Mouse (Mus musculus): ENCODE measurements around the gene Slc25a39.

Gene Slc25a39

DNA sequence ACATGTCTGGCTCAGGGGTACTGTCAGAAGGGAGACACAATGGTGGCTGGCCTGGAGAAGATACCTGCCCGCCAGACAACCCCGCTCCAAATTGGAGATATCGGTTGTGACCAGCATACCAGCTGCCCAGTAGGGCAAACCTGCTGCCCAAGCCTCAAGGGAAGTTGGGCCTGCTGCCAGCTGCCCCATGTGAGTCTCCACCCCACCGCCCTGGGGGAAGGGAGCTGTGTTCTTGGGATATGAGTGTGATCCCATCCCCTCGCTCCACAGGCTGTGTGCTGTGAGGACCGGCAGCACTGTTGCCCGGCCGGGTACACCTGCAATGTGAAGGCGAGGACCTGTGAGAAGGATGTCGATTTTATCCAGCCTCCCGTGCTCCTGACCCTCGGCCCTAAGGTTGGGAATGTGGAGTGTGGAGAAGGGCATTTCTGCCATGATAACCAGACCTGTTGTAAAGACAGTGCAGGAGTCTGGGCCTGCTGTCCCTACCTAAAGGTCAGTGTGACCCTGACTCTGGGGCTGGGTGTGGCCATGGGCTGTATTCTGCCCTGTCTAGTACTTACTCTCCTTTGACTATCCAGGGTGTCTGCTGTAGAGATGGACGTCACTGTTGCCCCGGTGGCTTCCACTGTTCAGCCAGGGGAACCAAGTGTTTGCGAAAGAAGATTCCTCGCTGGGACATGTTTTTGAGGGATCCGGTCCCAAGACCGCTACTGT lies 28.2 kb upstream of the Slc25a39 start:
- no peak for DNase-seq

DNA sequence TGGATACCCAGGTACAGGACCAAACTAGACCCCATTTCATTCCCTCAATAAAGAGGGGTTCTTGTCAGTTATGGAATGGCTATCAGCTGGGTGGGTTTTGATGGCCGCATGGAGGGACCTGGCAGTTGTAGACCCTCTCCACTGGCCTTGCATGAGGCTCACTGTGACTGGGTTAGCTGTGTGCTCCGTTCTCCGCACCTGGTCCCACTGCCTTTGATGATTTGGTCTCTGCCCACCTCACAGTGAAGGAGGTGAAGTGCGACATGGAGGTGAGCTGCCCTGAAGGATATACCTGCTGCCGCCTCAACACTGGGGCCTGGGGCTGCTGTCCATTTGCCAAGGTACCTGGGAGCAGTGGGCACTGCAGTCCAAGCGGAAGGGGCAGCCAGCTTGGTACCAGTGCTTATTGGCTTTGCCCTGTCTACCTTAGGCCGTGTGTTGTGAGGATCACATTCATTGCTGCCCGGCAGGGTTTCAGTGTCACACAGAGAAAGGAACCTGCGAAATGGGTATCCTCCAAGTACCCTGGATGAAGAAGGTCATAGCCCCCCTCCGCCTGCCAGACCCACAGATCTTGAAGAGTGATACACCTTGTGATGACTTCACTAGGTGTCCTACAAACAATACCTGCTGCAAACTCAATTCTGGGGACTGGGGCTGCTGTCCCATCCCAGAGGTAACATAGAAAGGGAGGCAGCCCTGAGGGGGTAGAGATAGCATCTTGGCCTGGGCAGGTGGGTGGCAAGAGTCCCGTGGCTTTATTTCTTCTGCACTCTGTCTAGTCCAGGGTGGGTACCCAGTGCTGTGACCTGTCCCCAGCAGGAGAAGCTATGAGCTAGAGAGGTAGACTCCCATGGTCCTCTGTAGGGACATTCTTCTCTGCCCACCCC lies 27.3 kb upstream of the Slc25a39 start:
- no peak for DNase-seq

DNA sequence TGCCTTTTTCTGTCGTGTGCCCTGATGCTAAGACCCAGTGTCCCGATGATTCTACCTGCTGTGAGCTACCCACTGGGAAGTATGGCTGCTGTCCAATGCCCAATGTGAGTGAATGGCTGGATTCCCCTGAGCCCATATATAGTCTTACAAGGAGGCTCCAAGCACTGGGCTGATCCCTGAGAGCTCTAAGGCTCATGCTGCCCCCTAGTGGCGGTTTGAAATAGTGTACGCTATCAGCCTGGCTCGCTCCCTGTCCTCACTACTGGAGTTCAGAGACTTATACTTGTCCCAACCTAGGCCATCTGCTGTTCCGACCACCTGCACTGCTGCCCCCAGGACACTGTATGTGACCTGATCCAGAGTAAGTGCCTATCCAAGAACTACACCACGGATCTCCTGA lies 26.7 kb upstream of the Slc25a39 start:
- peak; percentile 85 for DNase-seq

DNA sequence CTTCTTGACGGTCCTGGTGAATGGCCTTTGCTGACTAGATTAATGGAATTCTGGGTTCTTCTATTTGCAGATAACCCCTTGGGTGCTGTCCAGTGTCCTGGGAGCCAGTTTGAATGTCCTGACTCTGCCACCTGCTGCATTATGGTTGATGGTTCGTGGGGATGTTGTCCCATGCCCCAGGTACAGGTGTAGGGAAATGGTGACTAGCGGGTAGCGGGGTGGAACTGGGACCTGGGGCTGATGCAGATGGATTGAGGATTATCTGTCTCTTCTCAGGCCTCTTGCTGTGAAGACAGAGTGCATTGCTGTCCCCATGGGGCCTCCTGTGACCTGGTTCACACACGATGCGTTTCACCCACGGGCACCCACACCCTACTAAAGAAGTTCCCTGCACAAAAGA lies 26.1 kb upstream of the Slc25a39 start:
- no peak for DNase-seq

DNA sequence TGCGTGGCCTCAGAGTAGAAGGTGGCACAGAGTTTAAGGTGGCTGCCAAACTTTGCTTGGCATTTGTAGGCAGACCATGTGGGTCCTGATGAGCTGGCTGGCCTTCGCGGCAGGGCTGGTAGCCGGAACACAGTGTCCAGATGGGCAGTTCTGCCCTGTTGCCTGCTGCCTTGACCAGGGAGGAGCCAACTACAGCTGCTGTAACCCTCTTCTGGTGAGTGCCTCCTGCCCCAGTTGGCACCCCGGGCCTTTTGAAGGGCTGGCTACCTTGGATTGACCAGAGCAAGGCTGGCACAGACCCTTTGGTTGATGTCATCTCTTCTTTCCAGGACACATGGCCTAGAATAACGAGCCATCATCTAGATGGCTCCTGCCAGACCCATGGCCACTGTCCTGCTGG lies 25.1 kb upstream of the Slc25a39 start:
- peak; percentile 20 for DNase-seq

DNA sequence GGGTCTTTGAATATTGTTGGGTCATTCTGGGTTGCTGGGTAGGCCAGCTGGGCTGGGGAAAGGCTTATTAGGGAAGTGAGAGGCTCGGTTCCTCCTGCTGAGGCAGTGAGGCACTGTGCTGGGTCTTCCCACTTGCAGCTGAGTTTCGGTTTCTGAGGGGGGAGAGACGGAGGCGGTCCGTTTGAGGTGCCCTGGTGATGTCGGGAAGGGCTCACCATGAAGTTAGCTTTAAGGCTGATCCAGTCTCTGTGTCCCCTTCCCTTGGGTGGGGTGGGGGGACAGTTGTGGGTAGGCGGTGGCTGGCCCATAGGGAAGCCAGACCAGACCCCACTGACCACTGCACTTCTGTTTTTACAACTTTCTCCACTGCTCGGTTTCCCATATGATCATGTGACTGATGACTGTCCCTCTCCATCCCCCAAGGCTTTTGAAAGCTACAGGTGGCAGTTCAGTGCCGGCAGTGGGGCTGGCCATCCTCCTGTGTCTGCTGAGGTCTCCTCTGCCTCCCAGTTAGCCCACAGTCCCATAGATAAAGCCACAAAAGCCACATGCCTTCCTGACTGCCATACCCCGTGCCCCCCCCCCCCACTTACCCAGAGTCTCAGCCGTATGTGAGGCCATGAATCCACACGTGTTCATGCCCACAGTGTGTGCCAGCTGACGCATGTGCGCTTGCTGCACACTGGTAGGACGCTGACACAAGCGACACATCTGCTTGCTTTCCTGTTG lies 24.5 kb upstream of the Slc25a39 start:
- no peak for DNase-seq

DNA sequence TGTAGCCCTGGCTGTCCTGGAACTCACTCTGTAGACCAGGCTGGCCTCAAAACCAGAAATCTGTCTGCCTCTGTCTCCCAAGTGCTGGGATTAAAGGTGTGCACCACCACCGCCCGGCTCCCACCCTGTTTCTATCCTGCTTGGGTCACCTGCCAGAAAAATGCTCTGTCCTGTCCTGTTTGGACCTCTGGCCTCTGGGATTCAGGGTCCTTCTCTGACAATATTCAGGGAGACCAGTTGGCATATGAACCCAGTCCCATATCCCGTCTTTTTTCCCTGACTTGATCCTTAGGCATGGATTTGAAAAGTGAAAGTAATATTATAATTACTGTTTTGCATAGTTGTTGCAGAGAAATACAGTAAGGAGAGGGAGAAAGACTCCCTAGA lies 24.0 kb upstream of the Slc25a39 start:
- no peak for DNase-seq

DNA sequence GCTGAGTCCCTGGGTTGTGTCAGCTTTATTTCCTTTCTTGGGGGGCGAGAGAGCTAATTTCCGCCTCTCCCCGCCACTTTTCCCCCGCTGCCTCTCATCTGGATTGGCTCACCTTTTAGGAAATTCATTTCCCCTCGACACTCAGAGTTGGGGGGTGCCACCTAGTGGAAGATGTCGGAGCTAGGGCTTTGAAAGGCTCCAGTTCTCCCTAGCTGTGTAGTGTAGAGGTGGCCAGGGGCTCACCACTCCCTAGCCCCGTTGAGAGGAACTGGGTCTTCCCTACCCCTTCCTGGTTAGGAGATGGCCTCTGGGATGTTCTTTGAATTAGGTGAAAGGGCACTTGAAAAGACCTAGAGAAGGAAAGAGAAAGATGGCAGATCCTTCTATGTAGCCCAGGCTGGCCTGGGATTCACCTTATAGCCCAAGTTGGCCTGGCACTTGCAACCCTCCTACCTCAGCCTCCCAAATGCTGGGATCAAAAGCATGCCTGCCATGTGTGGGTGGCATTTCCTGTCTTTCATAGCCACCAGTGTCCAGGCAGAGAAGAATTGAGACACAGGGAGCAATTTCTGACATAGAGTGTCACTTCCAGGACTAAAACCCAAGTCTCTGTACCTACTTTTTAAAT lies 23.4 kb upstream of the Slc25a39 start:
- DNase-seq, result peak; percentile 78

DNA sequence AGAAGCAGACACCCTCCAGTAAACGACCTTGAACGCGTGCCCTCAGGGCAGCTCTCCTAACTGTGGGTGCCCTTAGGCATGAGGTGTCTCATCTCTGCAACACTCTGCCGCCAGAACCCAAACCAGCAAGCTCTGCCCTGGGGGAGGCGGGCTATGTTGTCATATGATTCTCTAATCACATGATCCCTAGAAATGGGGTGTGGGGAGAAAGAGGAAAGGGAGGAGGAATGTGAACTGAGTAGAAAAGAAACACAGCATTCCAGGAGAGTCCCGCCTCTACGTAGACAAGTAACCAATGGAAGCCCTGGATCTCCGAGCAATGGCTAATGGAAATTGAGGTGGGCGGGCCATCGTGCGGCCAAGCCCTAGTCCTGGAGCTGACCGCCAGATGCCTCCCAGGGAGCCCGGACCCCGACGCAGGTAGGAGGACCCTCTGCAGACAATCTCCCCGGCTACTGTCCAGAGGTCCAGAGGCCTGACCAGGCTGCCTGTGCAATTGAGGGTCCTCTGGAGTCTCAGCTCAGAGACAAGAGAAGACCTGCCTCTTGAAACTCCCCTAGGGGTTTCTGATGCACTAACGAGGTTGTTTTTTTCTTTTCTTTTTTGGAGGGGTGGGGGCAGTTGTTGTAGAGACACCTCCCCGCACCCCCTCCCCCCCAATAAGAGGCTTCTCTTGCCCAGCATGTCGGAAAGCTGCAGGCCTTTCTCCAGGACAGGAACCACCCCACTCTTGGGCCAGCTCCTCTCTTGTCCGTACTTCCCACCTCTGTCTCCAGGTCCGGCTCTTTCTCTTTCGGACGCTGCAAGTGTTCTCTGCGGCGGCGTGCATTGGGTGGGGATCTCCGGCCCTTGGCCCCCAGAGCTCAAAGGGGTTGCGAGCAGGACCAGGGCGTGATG lies 22.6 kb upstream of the Slc25a39 start, which contains the start of gene Grn:
Gene Grn, plus strand, starts transcription at position 195 of the 897 bp plus-strand sequence.
- peak; percentile 88 for DNase-seq

DNA sequence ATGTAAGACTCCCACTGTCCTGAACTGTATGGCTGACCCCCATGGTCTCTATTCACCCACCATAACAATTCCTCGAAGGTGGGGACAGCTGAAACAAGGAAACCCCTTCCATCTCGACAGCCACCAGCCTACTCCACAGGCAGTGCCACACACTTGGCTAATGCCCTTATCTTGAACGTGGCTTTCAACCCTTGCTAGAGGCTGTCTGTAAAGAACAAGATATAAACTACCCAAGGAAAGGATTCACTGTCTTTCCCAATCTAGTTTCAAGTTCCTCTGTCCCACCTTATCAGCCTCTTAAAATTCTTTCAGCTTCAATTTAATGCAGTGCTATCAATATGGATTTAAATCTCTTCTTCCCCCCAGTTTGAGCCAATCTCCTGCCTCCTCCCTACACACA lies 21.8 kb upstream of the Slc25a39 start:
- DNase-seq, result no peak

DNA sequence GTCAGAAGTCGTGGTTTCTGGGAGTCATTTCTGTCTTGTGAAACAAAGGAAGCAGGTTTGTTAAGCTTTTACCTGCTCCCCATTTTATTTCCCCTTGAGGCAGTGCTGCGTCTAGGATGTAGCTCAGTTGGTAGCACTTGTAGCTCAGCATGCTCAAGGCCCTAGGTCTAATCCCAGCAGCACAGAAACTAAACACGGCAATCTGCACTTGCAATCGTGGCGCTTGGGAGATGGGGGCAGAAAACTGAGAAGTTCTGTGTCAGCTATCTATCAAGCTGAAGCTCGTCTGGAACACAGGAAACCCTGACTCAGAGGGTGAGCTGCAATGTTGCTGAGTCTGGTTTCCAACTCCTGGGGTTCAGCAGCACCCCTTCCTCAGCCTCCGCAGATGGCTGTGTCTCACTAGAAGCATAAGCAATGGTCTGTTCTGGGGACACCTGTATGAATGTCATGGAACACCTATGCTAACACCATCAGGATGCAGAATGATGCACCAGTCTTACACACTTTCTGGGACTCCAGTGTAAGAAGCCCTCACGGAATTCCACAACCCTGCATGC lies 21.3 kb upstream of the Slc25a39 start:
- no peak for DNase-seq

DNA sequence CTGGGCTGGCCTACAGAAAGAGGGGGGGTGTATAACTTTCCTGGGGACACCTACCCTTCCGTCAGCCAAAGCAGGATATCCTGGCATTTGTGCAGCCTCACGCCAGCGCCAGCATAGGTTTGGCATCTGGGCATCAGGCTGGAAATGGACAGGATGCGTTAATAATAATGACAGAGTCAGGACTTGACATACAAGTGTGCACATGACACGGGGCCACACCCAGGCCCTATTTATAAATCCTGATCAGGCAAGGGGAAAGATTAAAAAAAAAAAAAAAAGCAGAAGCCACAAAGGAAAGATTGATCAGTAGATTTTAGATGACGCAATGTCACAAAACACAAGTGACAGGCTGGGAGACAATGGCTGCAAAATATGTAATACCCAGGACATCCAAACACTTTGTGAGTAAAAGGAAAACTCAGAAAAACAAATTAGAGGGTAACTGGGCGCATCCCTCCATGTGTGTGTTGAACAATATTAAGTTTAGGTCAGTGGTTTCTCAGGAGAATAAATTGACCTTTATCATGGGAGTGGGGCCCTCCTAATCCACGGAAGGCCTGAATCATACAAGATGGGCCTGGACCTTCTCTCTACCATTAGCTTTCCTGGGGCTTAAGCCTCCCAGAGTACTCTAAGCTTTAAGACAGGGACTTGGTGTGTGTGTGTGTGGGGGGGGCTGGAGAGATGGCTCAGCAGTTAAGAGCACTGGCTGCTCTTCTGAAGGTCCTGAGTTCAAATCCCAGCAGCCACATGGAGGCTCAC lies 18.0 kb upstream of the Slc25a39 start:
- DNase-seq, result no peak

DNA sequence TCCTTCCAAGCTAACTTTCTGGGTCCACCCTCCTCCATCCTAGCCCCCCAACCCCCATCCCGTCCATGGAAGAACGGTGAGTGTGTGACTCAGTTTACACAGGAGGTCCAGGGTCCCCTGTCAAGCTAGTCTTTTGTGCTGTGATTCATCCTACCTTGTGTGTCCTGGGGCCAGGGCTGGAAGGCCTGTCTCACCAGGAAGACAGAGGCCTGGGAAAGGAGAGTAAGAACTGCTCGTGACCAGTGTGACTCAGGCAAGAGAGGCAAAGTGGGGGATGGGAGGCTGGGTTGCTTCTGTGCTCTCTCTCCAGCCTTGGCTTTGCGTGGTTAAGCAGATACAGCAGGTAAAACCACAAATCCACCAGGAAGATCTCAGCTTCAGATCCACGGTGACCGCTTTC lies 16.9 kb upstream of the Slc25a39 start:
- no peak for DNase-seq

DNA sequence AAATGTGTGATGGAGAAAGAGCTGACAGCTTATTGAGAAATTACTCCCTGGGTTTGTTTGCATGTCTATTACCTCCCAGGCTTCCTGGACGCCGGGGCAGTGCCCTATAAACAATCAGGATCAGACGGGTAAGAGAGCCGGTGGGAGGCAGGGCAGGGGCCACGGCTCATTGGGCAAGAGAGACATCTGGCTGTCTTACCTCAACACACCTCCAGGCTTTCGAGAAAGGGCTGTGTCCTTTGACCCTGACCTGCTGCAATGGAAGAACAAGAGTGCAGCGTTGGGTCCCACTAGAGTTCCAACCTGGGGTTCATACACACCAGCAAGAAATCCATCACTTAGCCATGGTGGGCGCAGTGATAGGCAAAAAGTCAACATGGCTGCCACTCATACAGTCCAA lies 13.8 kb upstream of the Slc25a39 start:
- DNase-seq, result no peak

DNA sequence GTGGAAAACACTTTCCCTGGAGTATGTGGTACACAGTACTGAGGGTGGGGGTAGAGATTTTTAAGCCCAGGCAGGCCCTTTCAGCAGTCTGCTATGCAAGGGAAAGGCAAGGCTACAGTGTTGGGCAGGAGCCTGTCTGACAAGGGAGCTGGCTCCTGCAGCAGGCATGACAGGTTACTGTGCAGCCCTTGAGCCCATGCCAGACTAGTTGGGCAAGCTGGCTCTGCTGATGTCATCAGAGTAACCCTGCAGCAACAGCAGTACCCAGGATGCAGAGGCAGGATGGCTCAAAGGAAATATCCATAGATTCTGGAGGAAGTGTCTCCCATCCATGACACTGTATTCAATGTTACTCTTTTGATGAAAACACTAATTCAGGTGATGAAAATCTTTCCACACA lies 11.1 kb upstream of the Slc25a39 start:
- DNase-seq, result no peak

DNA sequence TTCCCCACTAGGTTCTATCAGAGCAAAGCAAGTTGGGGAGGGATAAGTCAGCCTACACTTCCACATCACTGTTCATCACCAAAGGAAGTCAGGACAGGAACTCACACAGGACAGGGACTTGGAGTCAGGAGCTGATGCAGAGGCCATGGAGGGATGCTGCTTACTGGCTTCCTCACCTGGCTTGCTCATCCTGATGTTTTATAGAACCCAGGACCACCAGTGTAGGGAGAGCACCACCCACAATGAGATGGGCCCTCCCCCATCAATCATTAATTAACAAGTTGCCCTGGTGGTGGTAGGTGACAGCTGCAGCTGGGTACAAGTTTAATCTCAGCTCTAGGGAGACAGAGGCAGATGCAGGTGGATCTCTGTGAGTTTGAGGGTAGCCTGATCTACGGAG lies 9.4 kb upstream of the Slc25a39 start:
- DNase-seq, result no peak

DNA sequence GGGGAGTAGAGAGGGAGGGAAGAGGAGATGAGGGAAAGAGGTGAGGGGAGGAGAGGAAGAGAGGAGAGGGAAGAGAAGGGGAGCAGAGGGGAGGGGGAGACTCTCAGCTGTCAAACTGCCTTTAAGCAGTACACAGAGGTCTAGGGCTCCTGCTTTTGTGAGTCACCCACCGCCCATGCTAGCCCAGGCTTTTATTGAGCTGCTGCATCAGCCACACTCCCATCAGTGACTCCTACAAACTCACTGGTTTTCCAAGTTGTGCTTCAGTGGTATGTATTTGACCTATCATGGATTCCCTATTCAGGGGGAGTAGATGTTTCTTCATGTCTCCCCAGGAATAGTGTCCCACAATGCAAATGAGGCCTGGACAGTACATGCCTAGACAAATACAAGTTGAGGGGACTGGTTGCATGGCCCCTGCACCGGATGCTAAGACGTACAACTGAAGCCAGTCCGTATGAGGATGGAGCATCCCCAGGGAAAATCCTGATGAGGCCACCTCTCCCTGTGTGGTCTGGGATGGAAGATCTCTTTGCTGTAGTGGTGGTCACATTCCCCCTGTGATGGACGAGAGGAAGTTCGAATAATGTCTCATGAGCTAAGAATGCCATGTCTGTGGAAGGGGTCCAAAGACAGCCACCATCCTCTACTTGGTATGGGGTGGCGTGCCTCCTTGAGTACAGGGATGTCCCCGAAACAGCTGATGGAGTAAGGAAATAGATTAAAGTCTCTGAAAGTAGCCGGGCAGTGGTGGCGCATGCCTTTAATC lies 7.5 kb upstream of the Slc25a39 start:
- DNase-seq, result no peak

DNA sequence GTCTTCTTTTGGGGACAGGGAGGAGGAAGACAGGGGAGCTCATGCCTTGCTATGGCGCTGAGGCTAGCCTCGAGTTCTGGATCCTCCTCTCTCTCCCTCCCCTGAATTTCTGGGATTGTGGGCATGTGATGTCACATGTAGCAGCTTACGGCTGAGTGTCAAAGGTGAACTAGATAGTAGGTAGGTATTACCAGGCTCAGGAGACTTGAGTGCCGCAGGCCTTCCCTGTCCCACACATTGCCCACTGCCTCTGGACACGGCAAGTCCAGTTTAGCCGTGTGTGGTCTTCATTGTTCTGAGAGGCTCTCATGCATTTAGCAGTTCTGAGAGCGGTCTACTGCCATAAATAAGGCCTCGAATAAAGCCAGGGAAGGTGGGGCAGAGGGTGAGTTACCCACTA lies 5.3 kb upstream of the Slc25a39 start:
- no peak for DNase-seq

DNA sequence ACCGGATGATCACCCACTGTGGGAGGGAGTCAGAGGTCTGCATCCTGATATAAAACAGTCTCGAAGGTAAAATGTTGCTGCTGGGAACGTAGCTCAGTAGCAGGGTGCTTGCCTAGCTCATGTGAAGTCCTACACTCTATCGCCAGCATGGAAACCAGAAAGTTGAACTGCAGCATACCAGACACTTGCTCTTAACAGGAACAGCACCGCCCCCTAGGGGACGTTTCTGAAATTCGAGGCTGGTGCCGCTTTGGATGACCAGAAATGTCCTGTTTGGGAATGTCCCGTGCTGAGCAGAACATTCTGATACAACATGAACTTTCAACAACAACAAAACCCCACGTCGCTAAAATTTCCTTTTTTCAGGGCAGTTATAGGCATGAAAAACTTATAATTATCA lies 4.0 kb upstream of the Slc25a39 start:
- peak; percentile 76 for DNase-seq

DNA sequence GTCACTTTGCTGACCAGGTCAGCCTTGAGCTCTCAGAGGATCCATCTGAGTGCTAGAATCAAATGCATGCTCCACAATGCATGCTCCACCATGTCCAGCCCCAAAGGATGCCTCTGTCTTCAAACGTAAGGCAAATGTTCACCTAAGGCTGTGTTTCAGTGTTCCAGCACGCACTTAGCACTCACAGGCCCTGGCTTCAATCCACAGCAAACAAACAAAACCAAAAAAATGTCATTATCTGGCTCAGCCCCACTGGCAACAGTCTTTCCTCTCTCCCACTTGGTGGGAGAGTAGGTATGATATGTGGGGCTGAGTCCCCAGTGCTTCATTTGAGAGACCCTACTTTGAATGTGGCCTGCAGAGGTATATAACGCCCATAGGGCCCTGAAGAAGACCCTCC lies 3.3 kb upstream of the Slc25a39 start:
- no peak for DNase-seq
